Mouse (Mus musculus) neural tube, embryonic 11.5 days (tissue): Measurements from ENCODE around the gene Dbnl. TPM values are rescaled to one million over a fixed set of nuclear protein-coding genes. Genes with fewer than 3 reads are reported as not detected.

Experiments
- ATAC-seq: fragments of 200-750 bp; cut with Nextera tagmentation; 2 replicates; pipeline ENCODE4 v1.8.0; 2017; ENCODE audit warnings: moderate number of reproducible peaks, mild to moderate bottlenecking, moderate TSS enrichment, moderate library complexity; ENCODE audit not compliant: insufficient read depth, low FRiP score, low TSS enrichment
- DNase-seq: peaks from one replicate; pipeline ENCODE4 v3.0.0-alpha.2; 2015; ENCODE audit warnings: low spot score
- H3K27ac ChIP-seq: fragments of 300-500 bp; sonication (generic); 2 replicates; pipeline ENCODE4 v1.5.1; 2014; ENCODE audit warnings: low read depth, mild to moderate bottlenecking, low read length
- H3K27me3 ChIP-seq: fragments of 300-500 bp; sonication (generic); 2 replicates; pipeline ENCODE4 v1.6.1; 2014; ENCODE audit warnings: mild to moderate bottlenecking, low read length, mixed read lengths; ENCODE audit not compliant: control insufficient read depth, insufficient read depth
- H3K36me3 ChIP-seq: fragments of 300-500 bp; sonication (generic); 2 replicates; pipeline ENCODE4 v1.6.1; 2014; ENCODE audit warnings: mild to moderate bottlenecking, low read length, moderate library complexity, mixed read lengths; ENCODE audit not compliant: control insufficient read depth, insufficient read depth
- H3K4me1 ChIP-seq: fragments of 300-500 bp; sonication (generic); 2 replicates; pipeline ENCODE4 v1.6.1; 2014; ENCODE audit warnings: low read length, mixed read lengths; ENCODE audit not compliant: control insufficient read depth, insufficient read depth
- H3K4me2 ChIP-seq: fragments of 300-500 bp; sonication (generic); 2 replicates; pipeline ENCODE4 v1.6.1; 2014; ENCODE audit warnings: low read depth, mild to moderate bottlenecking, moderate library complexity
- H3K4me3 ChIP-seq: fragments of 300-500 bp; sonication (generic); 2 replicates; pipeline ENCODE4 v1.5.1; 2014; ENCODE audit warnings: low read depth, low read length
- H3K9ac ChIP-seq: fragments of 300-500 bp; sonication (generic); 2 replicates; pipeline ENCODE4 v1.6.1; 2014; ENCODE audit warnings: mild to moderate bottlenecking, low read length
- H3K9me3 ChIP-seq: fragments of 300-500 bp; sonication (generic); 2 replicates; pipeline ENCODE4 v1.6.1; 2016; ENCODE audit warnings: low read length; ENCODE audit not compliant: control insufficient read depth
- WGBS: fragments of 180-500 bp; shearing (Covaris S2); extraction: QIAGEN DNeasy Blood & Tissue Kit; methylation state at CpG from one replicate; pipeline ENCODE4 v1.1.7; 2014; 5-methylcytosine and 5-hydroxymethylcytosine counted together
- polyA plus RNA-seq: library from polyadenylated mRNA; unstranded; fragments of >200 nt; fragmentation: Nextera tagmentation; extraction: Ambion mirVana; gene quantifications from 2 replicates; pipeline ENCODE4 v1.2.1, GENCODE M21; 2014

Gene Dbnl
- 149 and 156 TPM in 2 replicates for polyA plus RNA-seq

DNA sequence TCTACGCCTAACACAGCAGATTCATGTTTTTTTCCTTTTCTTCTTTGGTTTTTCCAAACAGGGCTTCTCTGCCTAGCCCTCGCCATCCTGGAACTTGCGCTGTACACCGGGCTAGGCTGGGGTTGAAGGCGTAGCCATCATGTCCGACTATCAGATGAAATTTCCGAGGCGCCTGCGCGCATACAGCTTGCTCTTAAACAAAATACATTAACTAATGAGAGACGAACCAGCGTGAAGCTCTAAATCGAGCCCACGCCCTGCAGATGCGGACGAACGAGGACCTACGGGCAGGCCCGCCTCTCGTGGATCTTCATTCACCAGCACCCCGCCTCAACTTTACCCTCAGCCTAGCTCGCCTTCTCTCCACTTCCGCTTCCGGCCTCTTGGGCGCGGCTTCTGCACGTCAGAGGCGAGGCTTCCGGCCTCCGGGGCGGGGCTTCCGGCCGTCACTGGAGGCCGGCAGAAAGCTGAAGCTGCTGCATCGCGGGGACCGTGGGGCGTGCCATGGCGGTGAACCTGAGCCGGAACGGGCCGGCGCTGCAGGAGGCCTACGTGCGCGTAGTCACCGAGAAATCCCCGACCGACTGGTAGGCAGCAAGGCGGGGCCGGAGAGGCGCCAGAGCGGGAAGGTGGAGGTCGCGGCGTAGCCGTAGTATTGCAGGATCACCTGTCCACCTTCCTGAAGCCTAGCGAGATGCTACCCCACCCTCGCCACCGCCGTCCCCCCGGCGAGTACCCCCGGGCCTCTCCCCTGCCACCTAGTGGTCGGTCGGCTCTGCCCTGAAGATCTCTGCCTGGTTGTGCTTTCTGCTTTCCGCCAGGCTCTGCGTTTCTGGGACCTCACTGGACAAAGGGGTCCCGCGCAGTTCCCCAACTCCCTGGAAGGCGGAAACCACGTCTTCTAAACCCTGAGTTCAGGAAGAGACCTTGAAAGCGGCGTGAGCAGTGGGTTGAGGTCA lies at the start of gene Dbnl:
TSS of gene Dbnl (plus strand) at position 433 of the 959 bp plus-strand sequence.
- no peaks in the 10 kb centered on the region for H3K9me3 ChIP-seq
- peaks cover 3% of the 10 kb centered on the region; the same call in 1 of the 2 replicates for H3K36me3 ChIP-seq
- peak; percentile 97 for DNase-seq
- peaks cover 13% of the 10 kb centered on the region for H3K4me1 ChIP-seq
- H3K27me3 ChIP-seq, result no peaks in the 10 kb centered on the region
- H3K4me2 ChIP-seq, result peak within 1 kb of the TSS; percentile 65
- peak; percentile 97 for ATAC-seq
- WGBS, result under 1% methylated on average over 74 of the region's 74 CpGs
- H3K9ac ChIP-seq, result peak within 1 kb of the TSS; percentile 89
- H3K4me3 ChIP-seq, result peak within 1 kb of the TSS; percentile 90
- H3K27ac ChIP-seq, result peak within 1 kb of the TSS; percentile 76

DNA sequence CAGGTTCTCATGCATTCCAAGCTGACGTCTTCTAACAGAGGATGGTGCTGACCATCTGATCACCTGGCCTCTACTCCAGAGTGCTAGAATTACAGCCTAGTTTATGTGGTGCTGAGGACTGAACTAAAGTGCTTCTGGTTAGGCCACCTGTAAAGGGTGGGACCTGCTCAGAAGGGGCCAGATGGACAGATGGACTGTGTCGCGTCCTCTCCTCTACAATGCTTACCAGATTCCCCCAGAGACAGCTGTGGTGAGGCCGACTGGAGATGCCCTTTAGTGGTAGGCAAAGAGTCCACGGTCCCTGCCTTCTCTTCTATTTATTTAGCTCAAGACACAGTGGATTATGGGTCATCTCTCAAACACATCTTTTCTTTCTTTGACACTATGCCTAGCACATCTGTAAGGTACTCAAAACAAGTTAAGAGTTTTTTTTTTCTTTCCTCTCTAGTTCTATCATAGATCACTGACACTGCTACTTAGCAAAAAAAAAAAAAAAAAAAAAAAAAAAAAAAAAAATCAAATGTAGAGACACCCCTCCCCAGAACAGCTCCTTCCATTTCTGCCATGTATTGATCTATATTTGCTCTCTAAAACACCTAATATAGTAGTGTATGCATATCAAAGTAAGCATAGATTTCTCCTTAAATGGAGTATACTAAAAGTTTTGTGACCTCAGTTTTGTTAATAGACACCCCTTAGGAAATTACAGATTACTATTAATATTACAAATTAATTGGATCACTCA lies 49.2 kb upstream of the Dbnl start:
- H3K4me2 ChIP-seq, result no peak overlapping the region
- H3K9ac ChIP-seq, result no peak overlapping the region
- 0 out of 2 replicates have a peak, but pooled peaks cover 4% of the 10 kb centered on the region for H3K4me1 ChIP-seq
- no peak overlapping the region for H3K4me3 ChIP-seq
- no peaks in the 10 kb centered on the region for H3K9me3 ChIP-seq
- ATAC-seq, result no peak
- no peak overlapping the region for H3K27ac ChIP-seq
- H3K36me3 ChIP-seq, result no peaks in the 10 kb centered on the region
- 77% methylated on average over 5 of the region's 5 CpGs for WGBS
- DNase-seq, result no peak
- no peaks in the 10 kb centered on the region for H3K27me3 ChIP-seq

DNA sequence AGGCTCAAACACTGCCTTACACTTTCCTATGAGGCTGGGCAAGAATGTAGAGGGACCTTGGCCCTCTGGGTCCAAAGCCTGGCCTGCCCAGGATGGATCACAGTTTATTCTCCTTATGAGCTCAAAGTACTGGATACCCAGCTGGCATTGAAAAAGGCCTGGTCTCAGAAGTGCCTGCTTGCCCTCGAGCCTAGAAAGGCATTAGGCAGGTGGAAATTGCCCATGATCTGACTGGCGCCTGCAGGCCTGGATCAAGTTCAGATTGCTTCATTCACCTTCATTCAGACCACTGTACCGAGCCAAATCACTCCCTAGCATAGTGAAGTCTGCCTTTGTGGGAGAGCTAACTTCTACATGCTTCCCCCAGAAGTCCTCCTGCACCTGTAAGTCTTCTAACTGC lies 48.4 kb upstream of the Dbnl start:
- no peak for DNase-seq
- Histone ChIP-seq H3K4me3 (no peak overlapping the region), H3K9me3 (no peaks in the 10 kb centered on the region), H3K4me2 (no peak overlapping the region), H3K9ac (no peak overlapping the region), H3K27me3 (no peaks in the 10 kb centered on the region), H3K4me1 (0 out of 2 replicates have a peak, but pooled peaks cover 4% of the 10 kb centered on the region), H3K27ac (no peak overlapping the region), H3K36me3 (no peaks in the 10 kb centered on the region)
- 75% methylated on average over 3 of the region's 3 CpGs for WGBS
- ATAC-seq, result no peak

DNA sequence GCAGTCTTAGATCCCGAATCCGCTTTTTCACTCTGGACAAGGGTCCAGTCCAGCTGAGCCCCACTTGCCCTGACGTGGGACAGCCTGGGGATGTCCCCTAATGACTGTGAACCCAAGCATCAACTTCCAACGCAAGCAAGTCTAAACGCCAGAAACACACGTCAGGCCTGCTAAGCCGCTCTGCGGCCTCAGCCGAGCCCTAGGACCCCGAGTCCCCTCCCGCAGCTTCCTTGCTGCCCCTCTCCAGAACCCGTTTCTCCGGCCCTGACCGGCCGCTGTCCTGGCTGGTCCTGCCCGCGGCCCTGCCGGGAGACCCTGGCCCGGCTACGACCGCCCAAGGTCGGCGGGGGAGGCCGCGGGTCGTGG lies 47.7 kb upstream of the Dbnl start:
- Histone ChIP-seq H3K27me3 (no peaks in the 10 kb centered on the region), H3K4me2 (peak overlapping the region; percentile 98), H3K9ac (peak overlapping the region; percentile 89), H3K4me1 (0 out of 2 replicates have a peak, but pooled peaks cover 4% of the 10 kb centered on the region), H3K27ac (0 out of 2 replicates have a peak overlapping the region, but pooled peaks have one; percentile 1), H3K4me3 (peak overlapping the region; percentile 76), H3K9me3 (no peaks in the 10 kb centered on the region), H3K36me3 (no peaks in the 10 kb centered on the region)
- DNase-seq, result peak; percentile 54
- peak; percentile 38; the same call in 1 of the 2 replicates for ATAC-seq
- WGBS, result 2% methylated on average over 26 of the region's 26 CpGs

DNA sequence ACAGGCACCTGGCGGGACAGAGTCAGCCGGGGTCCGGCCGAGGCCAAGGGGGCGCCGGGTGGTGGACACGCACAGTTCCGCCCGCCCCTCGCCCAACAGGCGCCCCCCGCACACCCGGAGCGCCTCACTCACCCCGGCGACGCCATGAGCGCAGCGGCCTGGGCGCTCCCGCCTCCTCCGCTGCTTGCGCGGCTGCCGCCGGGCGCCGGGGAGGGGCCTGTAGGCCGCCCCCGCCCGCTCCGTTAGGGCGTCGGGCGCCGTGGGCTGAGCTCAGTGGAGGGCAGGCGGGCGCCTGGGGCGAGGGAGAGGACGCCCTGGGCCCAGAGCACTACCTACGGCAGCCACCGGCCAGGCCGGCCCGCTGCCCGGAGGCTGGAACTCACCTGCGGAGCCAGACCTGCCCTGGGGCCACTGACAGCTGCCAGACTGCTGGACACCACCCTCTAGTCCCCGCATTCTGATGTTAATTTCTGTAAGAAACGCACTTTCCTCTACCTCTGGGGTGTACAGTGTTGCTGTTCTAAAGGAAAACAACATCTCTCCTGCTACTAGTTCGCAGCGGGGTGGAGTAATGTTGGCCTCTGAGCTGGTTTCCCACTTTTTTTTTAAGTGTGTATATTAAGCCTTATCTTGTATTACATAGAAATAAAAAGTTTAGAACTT lies 47.2 kb upstream of the Dbnl start:
- ATAC-seq (peak; percentile 68), DNase-seq (peak; percentile 73)
- under 1% methylated on average over 47 of the region's 50 CpGs for WGBS
- 0 out of 2 replicates have a peak, but pooled peaks cover 4% of the 10 kb centered on the region for H3K4me1 ChIP-seq
- no peaks in the 10 kb centered on the region for H3K27me3 ChIP-seq
- 0 out of 2 replicates have a peak overlapping the region, but pooled peaks have one; percentile 1 for H3K27ac ChIP-seq
- peak overlapping the region; percentile 76 for H3K4me3 ChIP-seq
- no peaks in the 10 kb centered on the region for H3K9me3 ChIP-seq
- peak overlapping the region; percentile 98 for H3K4me2 ChIP-seq
- H3K9ac ChIP-seq, result peak overlapping the region; percentile 89
- H3K36me3 ChIP-seq, result no peaks in the 10 kb centered on the region

DNA sequence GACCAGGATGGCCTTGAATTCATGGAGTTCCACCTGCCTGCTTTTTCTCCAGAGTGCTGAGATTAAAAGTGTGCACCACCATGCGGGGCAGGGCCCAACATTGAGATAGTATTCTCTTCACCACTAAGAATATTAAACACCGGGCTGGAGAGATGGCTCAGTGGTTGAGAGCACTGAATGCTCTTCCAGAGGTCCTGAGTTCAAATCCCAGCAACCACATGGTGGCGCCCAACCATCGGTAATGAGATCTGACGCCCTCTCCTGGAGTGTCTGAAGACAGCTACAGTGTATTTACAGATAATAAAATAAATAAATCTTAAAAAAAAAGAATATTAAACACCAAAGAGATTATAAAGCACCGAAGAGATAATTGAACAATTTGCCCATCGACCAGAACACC lies 46.2 kb upstream of the Dbnl start:
- Histone ChIP-seq H3K27ac (no peak overlapping the region), H3K27me3 (no peaks in the 10 kb centered on the region), H3K4me2 (no peak overlapping the region), H3K9me3 (no peaks in the 10 kb centered on the region), H3K4me3 (no peak overlapping the region), H3K4me1 (0 out of 2 replicates have a peak, but pooled peaks cover 4% of the 10 kb centered on the region), H3K36me3 (no peaks in the 10 kb centered on the region), H3K9ac (no peak overlapping the region)
- no peak for DNase-seq
- no peak for ATAC-seq
- 80% methylated on average over 7 of the region's 7 CpGs for WGBS

DNA sequence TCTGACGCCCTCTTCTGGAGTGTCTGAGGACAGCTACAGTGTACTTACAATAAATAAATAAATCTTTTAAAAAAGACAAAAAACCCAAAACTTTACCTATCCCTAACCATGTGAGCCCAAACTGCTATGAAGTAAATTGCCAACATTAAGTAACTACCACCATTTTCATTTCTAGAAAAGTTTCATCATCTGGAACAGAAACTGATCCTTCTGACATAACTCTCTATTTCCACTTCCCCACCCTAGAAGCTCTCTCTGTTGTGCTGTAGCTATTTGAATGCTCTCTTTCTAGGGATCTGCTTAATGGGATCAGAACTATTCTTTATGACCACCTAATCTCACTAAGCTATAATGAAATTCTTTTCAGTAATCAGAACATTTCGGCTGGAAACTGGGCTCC lies 43.3 kb upstream of the Dbnl start:
- Histone ChIP-seq H3K9ac (no peak overlapping the region), H3K27me3 (no peaks in the 10 kb centered on the region), H3K4me1 (0 out of 2 replicates have a peak, but pooled peaks cover 4% of the 10 kb centered on the region), H3K9me3 (no peaks in the 10 kb centered on the region), H3K4me3 (no peak overlapping the region), H3K36me3 (no peaks in the 10 kb centered on the region), H3K27ac (no peak overlapping the region), H3K4me2 (no peak overlapping the region)
- no peak for ATAC-seq
- 92% methylated on average over 2 of the region's 2 CpGs for WGBS
- DNase-seq, result no peak

DNA sequence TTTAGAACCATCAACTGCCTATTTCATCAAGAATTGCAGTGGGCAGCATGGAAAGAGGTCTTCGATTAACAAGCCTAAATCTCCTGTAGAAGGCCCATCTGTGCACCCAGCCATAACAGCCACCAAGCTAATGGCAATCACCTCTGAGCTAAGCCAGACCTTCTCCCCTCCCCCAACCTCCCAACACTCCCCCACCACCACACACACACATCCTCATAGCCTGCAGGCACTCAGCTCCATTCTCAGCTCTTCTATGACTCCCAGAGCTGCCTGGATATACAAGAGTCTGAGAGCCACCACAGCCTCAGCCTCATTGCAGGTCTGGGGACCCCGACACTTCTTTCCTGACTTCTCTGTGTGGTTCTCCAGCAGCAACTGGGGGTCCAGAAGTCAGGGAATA lies 34.5 kb upstream of the Dbnl start:
- DNase-seq (no peak), ATAC-seq (no peak)
- peaks cover 2% of the 10 kb centered on the region; the same call in 1 of the 2 replicates for H3K36me3 ChIP-seq
- no peak overlapping the region for H3K9ac ChIP-seq
- no peak overlapping the region for H3K4me2 ChIP-seq
- H3K27me3 ChIP-seq, result no peaks in the 10 kb centered on the region
- no peaks in the 10 kb centered on the region for H3K9me3 ChIP-seq
- H3K4me1 ChIP-seq, result no peaks in the 10 kb centered on the region; the same call in 1 of the 2 replicates
- H3K27ac ChIP-seq, result no peak overlapping the region
- WGBS, result 85% methylated on average over 2 of the region's 2 CpGs
- H3K4me3 ChIP-seq, result no peak overlapping the region
